Mouse (Mus musculus): ENCODE measurements around the gene Timm9.

GRCm38 (mm10) chr12:71136130-71136973, at the start of gene Timm9, which contains the start of gene 2700049A03Rik:
- no peak for TF ChIP-seq CTCF (IDR thresholded peaks at IDR 0.05; ENCODE audit: insufficient read depth, low read depth, low read length)
- peak; percentile 70 for TF ChIP-seq POLR2A (IDR thresholded peaks at IDR 0.05; ENCODE audit: insufficient read depth, low read depth, low read length)

All from olfactory bulb, adult 2 months (tissue).